Mouse (Mus musculus): ENCODE results near the gene L1td1. TPM values are rescaled to one million over a fixed set of nuclear protein-coding genes. Genes with fewer than 3 reads are reported as not detected.

L1td1 gene
- polyA plus RNA-seq (2016; fragmentation: Nextera tagmentation; extraction: Ambion mirVana), result 0.41 TPM in 1 of 2 replicates, not detected in the other

GRCm38 (mm10) chr4:98726590-98727237 lies at the start of gene L1td1:
Gene L1td1 (plus strand): TSS chr4:98726734.
- 4% methylated on average over 29 of the region's 29 CpGs for WGBS
- Histone ChIP-seq H3K9me3 (replicated peaks) (no peaks in the 10 kb centered on the region), H3K9ac (0 out of 2 replicates have a peak within 1 kb of the TSS, but pooled peaks have one; percentile 19), H3K27ac (ENCODE audit: poor library complexity, severe bottlenecking) (no peak within 1 kb of the TSS), H3K4me3 (peak within 1 kb of the TSS; percentile 39), H3K36me3 (no peaks in the 10 kb centered on the region), H3K27me3 (replicated peaks) (peaks cover 22% of the 10 kb centered on the region), H3K4me1 (replicated peaks) (peaks cover 10% of the 10 kb centered on the region), H3K4me2 (peak within 1 kb of the TSS; percentile 73)
- 0 out of 2 replicates have a peak, but pooled peaks have one; percentile 17 for ATAC-seq (ENCODE audit: insufficient number of reproducible peaks, low FRiP score)

GRCm38 (mm10) chr4:98677506-98677905 lies 49.0 kb upstream of the L1td1 start:
- H3K9me3 ChIP-seq (replicated peaks), result no peaks in the 10 kb centered on the region
- no peaks in the 10 kb centered on the region for H3K4me1 ChIP-seq (replicated peaks)
- no peak overlapping the region for H3K4me3 ChIP-seq
- no peaks in the 10 kb centered on the region for H3K36me3 ChIP-seq
- WGBS, result 78% methylated on average over 9 of the region's 9 CpGs
- no peak overlapping the region for H3K4me2 ChIP-seq
- H3K27me3 ChIP-seq (replicated peaks), result no peaks in the 10 kb centered on the region
- no peak overlapping the region for H3K9ac ChIP-seq
- H3K27ac ChIP-seq (ENCODE audit: poor library complexity, severe bottlenecking), result no peak overlapping the region
- ATAC-seq (ENCODE audit: insufficient number of reproducible peaks, low FRiP score), result no peak

DNA sequence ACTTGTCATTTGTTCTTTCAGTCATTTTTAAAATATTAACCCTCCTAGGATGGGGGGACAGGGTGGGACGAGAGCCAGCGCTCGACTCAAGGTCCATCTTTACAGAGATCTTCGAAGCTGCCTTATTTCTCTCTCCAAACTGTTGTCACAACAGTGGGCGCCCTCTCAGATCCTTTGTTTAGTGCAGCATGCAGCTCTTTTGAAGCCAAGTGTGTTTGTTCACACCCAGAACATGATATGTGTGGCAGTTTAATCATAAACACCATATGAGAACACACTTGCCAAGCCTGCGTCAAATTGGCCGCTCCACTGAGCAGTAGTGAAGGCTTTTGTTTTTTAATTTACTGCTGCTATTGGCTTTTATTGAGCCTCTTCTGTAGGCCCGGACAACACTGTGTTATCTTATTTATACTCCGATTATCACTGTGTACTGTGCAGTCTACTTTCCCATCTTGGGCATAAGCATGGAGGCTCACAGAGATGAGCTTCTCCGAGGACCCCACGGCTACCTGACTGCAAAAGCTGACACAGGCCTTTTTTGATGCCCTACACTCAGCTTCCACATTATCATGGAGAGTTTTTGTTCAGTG lies 39.8 kb upstream of the L1td1 start:
- H3K27ac ChIP-seq (ENCODE audit: poor library complexity, severe bottlenecking), result no peak overlapping the region
- no peak for ATAC-seq (ENCODE audit: insufficient number of reproducible peaks, low FRiP score)
- H3K36me3 ChIP-seq, result peaks cover 10% of the 10 kb centered on the region
- WGBS, result 86% methylated on average over 11 of the region's 11 CpGs
- H3K4me1 ChIP-seq (replicated peaks), result no peaks in the 10 kb centered on the region
- no peaks in the 10 kb centered on the region for H3K27me3 ChIP-seq (replicated peaks)
- H3K9me3 ChIP-seq (replicated peaks), result peaks cover 3% of the 10 kb centered on the region; the same call in 1 of the 2 replicates
- no peak overlapping the region for H3K4me3 ChIP-seq
- H3K4me2 ChIP-seq, result no peak overlapping the region
- no peak overlapping the region for H3K9ac ChIP-seq

GRCm38 (mm10) chr4:98688116-98688515 lies 38.4 kb upstream of the L1td1 start:
- Histone ChIP-seq H3K4me1 (replicated peaks) (no peaks in the 10 kb centered on the region), H3K4me3 (no peak overlapping the region), H3K9me3 (replicated peaks) (peaks cover 3% of the 10 kb centered on the region; the same call in 1 of the 2 replicates), H3K36me3 (peaks cover 10% of the 10 kb centered on the region), H3K4me2 (no peak overlapping the region), H3K27me3 (replicated peaks) (no peaks in the 10 kb centered on the region), H3K9ac (no peak overlapping the region), H3K27ac (ENCODE audit: poor library complexity, severe bottlenecking) (no peak overlapping the region)
- 90% methylated on average over 11 of the region's 11 CpGs for WGBS
- no peak for ATAC-seq (ENCODE audit: insufficient number of reproducible peaks, low FRiP score)

- Histone ChIP-seq H3K36me3 (peaks cover 10% of the 10 kb centered on the region), H3K27ac (ENCODE audit: poor library complexity, severe bottlenecking) (no peak overlapping the region), H3K9ac (no peak overlapping the region), H3K4me3 (no peak overlapping the region), H3K9me3 (replicated peaks) (peaks cover 3% of the 10 kb centered on the region; the same call in 1 of the 2 replicates), H3K27me3 (replicated peaks) (no peaks in the 10 kb centered on the region), H3K4me2 (no peak overlapping the region), H3K4me1 (replicated peaks) (peaks cover 4% of the 10 kb centered on the region)
- 82% methylated on average over 9 of the region's 9 CpGs for WGBS
- no peak for ATAC-seq (ENCODE audit: insufficient number of reproducible peaks, low FRiP score)
Observed at GRCm38 (mm10) chr4:98688520-98688919, 38.0 kb upstream of the L1td1 start.

- peaks cover 10% of the 10 kb centered on the region for H3K36me3 ChIP-seq
- H3K27me3 ChIP-seq (replicated peaks), result no peaks in the 10 kb centered on the region
- peaks cover 10% of the 10 kb centered on the region for H3K4me1 ChIP-seq (replicated peaks)
- H3K9me3 ChIP-seq (replicated peaks), result peaks cover 3% of the 10 kb centered on the region; the same call in 1 of the 2 replicates
- no peak overlapping the region for H3K27ac ChIP-seq (ENCODE audit: poor library complexity, severe bottlenecking)
- no peak overlapping the region for H3K4me3 ChIP-seq
- 100% methylated on average over 1 of the region's 1 CpGs for WGBS
- no peak for ATAC-seq (ENCODE audit: insufficient number of reproducible peaks, low FRiP score)
- H3K4me2 ChIP-seq, result no peak overlapping the region
- H3K9ac ChIP-seq, result no peak overlapping the region
Observed at GRCm38 (mm10) chr4:98689988-98690387, 36.5 kb upstream of the L1td1 start.

DNA sequence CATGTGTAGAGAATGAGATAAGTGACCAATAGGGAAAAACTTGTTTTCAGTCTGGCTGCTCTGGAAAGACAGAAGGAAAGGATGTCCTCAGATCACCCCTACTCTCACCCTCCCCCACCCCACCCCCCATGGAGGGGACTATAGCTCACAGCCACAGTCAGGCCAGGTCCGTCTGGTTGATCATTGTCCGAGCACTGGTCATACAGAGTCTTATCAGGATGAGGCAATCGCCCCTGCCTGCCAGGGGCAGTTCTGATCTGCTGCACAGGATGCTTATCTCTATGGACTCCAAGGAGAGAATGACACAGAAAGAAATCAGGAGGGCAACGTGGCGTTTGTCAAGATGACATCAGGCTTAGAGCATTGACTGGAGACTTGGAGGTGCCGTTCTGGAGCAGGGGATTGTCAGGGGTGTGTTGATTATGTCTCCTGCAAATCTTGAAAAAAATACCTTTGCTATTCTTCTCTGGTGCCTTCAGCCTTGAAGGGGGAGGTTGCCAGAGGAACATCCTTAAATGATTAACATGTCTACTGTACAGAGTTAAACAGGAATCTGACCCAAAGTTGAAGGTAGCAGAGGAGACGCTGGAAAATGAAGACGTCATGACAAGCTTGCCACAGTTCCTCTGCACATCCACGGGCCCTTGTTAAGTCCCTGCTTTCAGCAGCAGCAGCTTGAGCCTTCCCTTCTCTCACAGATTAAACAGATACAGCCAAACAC lies 32.9 kb upstream of the L1td1 start:
- H3K9ac ChIP-seq, result no peak overlapping the region
- 10% methylated on average over 9 of the region's 9 CpGs for WGBS
- no peak overlapping the region for H3K27ac ChIP-seq (ENCODE audit: poor library complexity, severe bottlenecking)
- H3K27me3 ChIP-seq (replicated peaks), result no peaks in the 10 kb centered on the region
- no peak overlapping the region for H3K4me3 ChIP-seq
- ATAC-seq (ENCODE audit: insufficient number of reproducible peaks, low FRiP score), result no peak
- H3K36me3 ChIP-seq, result peaks cover 7% of the 10 kb centered on the region
- no peak overlapping the region for H3K4me2 ChIP-seq
- peaks cover 10% of the 10 kb centered on the region for H3K4me1 ChIP-seq (replicated peaks)
- H3K9me3 ChIP-seq (replicated peaks), result peaks cover 3% of the 10 kb centered on the region; the same call in 1 of the 2 replicates

DNA sequence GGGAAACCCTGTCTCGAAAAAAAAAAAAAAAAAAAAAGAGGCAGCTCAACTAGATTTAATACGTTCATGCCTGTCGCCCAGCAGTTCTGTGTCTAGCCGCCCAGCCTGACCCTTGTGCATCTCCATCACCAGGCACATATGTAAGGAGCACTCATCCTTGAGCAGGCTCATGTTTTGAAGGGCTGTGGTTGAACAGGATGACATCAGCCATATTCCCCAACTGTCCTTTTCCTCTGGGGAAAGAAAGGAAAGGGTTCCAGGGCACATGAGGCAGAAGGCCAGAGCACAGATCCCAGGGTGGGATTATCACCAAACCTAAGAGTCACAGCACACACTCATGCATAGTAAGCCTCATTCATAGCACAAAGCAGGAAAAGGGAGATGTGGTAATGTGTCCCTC lies 28.6 kb upstream of the L1td1 start:
- Histone ChIP-seq H3K9me3 (replicated peaks) (no peaks in the 10 kb centered on the region), H3K36me3 (no peaks in the 10 kb centered on the region), H3K4me3 (no peak overlapping the region), H3K4me1 (replicated peaks) (peaks cover 22% of the 10 kb centered on the region), H3K4me2 (no peak overlapping the region), H3K27me3 (replicated peaks) (no peaks in the 10 kb centered on the region), H3K9ac (no peak overlapping the region), H3K27ac (ENCODE audit: poor library complexity, severe bottlenecking) (no peak overlapping the region)
- 77% methylated on average over 4 of the region's 4 CpGs for WGBS
- no peak for ATAC-seq (ENCODE audit: insufficient number of reproducible peaks, low FRiP score)

- WGBS, result 57% methylated on average over 3 of the region's 3 CpGs
- H3K27me3 ChIP-seq (replicated peaks), result no peaks in the 10 kb centered on the region
- H3K27ac ChIP-seq (ENCODE audit: poor library complexity, severe bottlenecking), result no peak overlapping the region
- H3K4me1 ChIP-seq (replicated peaks), result peaks cover 14% of the 10 kb centered on the region
- no peaks in the 10 kb centered on the region for H3K36me3 ChIP-seq
- H3K9ac ChIP-seq, result no peak overlapping the region
- H3K9me3 ChIP-seq (replicated peaks), result no peaks in the 10 kb centered on the region
- no peak overlapping the region for H3K4me3 ChIP-seq
- H3K4me2 ChIP-seq, result no peak overlapping the region
- no peak for ATAC-seq (ENCODE audit: insufficient number of reproducible peaks, low FRiP score)
Observed at GRCm38 (mm10) chr4:98698921-98699320, 27.6 kb upstream of the L1td1 start.

- no peak overlapping the region for H3K4me2 ChIP-seq
- no peaks in the 10 kb centered on the region for H3K27me3 ChIP-seq (replicated peaks)
- WGBS, result 83% methylated on average over 3 of the region's 3 CpGs
- H3K27ac ChIP-seq (ENCODE audit: poor library complexity, severe bottlenecking), result no peak overlapping the region
- H3K4me3 ChIP-seq, result no peak overlapping the region
- no peak overlapping the region for H3K9ac ChIP-seq
- H3K36me3 ChIP-seq, result no peaks in the 10 kb centered on the region
- no peaks in the 10 kb centered on the region for H3K9me3 ChIP-seq (replicated peaks)
- peaks cover 11% of the 10 kb centered on the region for H3K4me1 ChIP-seq (replicated peaks)
- no peak for ATAC-seq (ENCODE audit: insufficient number of reproducible peaks, low FRiP score)
Observed at GRCm38 (mm10) chr4:98700156-98700555, 26.4 kb upstream of the L1td1 start.

DNA sequence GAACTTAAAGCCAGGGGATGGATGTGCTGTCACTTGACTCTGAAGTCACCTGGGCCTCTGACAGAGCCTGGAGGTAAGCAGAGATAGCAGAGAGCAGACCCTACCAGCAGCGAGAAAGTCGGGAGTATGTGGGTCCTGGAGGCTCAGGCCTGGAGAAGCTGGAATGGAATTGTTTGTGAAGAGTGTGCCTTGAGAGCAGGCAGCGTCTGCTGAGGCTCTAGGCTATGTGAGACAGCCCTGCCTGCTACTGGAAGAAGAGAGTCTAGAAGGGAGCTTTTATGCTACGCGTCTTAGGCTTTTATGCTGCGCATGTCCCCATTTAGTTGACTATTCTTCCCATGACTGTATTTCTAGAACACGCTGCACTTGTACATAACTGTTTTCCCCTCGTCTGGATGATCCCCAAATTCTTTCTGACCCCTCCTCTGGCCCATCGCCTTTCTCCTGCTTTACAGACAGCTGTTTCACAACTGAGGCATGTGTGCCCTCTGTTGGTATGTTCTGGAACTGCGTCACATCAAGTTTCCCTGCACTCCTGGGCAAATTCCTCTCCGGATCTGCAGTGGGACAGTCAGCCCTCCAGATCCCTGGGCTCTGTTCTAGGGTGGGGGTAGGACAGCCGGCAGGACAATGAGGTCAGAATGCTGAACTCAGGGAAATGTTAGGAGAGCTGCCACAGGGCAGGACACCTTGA lies 24.2 kb upstream of the L1td1 start:
- no peaks in the 10 kb centered on the region for H3K9me3 ChIP-seq (replicated peaks)
- no peaks in the 10 kb centered on the region for H3K36me3 ChIP-seq
- no peak for ATAC-seq (ENCODE audit: insufficient number of reproducible peaks, low FRiP score)
- no peaks in the 10 kb centered on the region for H3K27me3 ChIP-seq (replicated peaks)
- H3K4me1 ChIP-seq (replicated peaks), result peaks cover 11% of the 10 kb centered on the region
- no peak overlapping the region for H3K27ac ChIP-seq (ENCODE audit: poor library complexity, severe bottlenecking)
- no peak overlapping the region for H3K9ac ChIP-seq
- peak overlapping the region; percentile 27 for H3K4me2 ChIP-seq
- 23% methylated on average over 12 of the region's 12 CpGs for WGBS
- H3K4me3 ChIP-seq, result no peak overlapping the region
